Mouse (Mus musculus): ENCODE results near the gene Gm34302.

Gene Gm34302

GRCm38 (mm10) chr3:63483726-63484125 lies at the start of gene Gm34302:
Gene Gm34302, minus strand, starts transcription at chr3:63483879.
- no peak for DNase-seq (ENCODE audit: low spot score in 2 of 2)

GRCm38 (mm10) chr3:63531847-63532246 lies 48.2 kb upstream of the Gm34302 start:
- no peak for DNase-seq (ENCODE audit: low spot score in 2 of 2)

- no peak for DNase-seq (ENCODE audit: low spot score in 2 of 2)
Observed at GRCm38 (mm10) chr3:63517681-63518080, 34.0 kb upstream of the Gm34302 start.

GRCm38 (mm10) chr3:63516279-63516678 lies 32.6 kb upstream of the Gm34302 start:
- DNase-seq (ENCODE audit: low spot score in 2 of 2) = peak in 1 of 2 experiments; percentile 64

- no peak for DNase-seq (ENCODE audit: low spot score in 2 of 2)
Observed at GRCm38 (mm10) chr3:63511316-63511715, 27.6 kb upstream of the Gm34302 start.

GRCm38 (mm10) chr3:63509484-63509883 lies 25.8 kb upstream of the Gm34302 start:
- no peak for DNase-seq (ENCODE audit: low spot score in 2 of 2)

- DNase-seq (ENCODE audit: low spot score in 2 of 2) = no peak
Observed at GRCm38 (mm10) chr3:63508924-63509323, 25.2 kb upstream of the Gm34302 start.

- no peak for DNase-seq (ENCODE audit: low spot score in 2 of 2)
Observed at GRCm38 (mm10) chr3:63504433-63504832, 20.8 kb upstream of the Gm34302 start.

- no peak for DNase-seq (ENCODE audit: low spot score in 2 of 2)
Observed at GRCm38 (mm10) chr3:63494625-63495382, 11.1 kb upstream of the Gm34302 start.

- no peak for DNase-seq (ENCODE audit: low spot score in 2 of 2)
Observed at GRCm38 (mm10) chr3:63493563-63493962, 9.9 kb upstream of the Gm34302 start.

GRCm38 (mm10) chr3:63440426-63441125 lies 43.1 kb downstream of the Gm34302 start:
- DNase-seq (ENCODE audit: low spot score in 2 of 2) = no peak

GRCm38 (mm10) chr3:63439738-63440137 lies 43.9 kb downstream of the Gm34302 start:
- no peak for DNase-seq (ENCODE audit: low spot score in 2 of 2)

GRCm38 (mm10) chr3:63438898-63439297 lies 44.8 kb downstream of the Gm34302 start:
- DNase-seq (ENCODE audit: low spot score in 2 of 2) = no peak

All from spleen, postnatal 4 days (tissue).